Mouse (Mus musculus): ENCODE results near the gene Dnase1l3.

Dnase1l3 gene

DNA sequence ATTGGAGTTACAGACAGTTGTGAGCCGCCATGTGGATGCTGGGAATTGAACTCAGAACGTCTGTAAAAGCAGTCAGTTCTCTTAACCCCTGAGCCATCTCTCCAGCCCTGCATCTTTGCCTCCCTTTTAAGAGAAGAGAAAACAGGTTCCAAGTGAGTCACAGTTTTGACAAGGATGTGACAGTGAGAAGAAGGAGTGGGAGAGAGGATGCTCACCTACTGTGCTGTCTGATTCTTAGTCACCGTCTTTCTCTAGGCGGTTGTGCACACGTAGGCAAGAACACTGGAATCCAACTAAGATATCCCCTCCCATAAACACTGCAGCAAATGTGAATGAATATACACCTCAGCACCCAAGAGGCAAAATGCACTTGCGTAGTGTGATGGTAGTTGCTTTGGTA is 19.2 kb downstream of the Dnase1l3 start:
- no peak for DNase-seq (ENCODE audit: low spot score)

DNA sequence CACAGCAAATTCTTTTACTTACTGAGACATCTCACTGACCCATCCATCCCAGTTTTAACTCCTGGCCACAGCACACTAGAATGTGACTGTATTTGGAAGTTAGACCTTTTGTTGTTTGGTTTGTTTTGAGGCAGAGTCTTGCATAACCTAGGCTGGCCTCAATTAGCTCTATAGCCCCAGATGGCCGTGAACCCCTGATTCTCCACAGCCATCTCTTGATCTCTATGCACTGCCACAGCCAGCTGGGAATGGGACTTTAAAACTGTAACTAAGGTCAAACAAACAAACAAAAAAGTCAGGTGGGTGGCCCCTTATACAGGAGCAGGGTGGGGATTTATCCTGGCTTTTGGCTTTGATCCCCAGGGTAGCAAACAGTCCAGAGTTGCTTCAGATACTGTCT is 19.7 kb downstream of the Dnase1l3 start:
- DNase-seq (ENCODE audit: low spot score), result no peak

DNA sequence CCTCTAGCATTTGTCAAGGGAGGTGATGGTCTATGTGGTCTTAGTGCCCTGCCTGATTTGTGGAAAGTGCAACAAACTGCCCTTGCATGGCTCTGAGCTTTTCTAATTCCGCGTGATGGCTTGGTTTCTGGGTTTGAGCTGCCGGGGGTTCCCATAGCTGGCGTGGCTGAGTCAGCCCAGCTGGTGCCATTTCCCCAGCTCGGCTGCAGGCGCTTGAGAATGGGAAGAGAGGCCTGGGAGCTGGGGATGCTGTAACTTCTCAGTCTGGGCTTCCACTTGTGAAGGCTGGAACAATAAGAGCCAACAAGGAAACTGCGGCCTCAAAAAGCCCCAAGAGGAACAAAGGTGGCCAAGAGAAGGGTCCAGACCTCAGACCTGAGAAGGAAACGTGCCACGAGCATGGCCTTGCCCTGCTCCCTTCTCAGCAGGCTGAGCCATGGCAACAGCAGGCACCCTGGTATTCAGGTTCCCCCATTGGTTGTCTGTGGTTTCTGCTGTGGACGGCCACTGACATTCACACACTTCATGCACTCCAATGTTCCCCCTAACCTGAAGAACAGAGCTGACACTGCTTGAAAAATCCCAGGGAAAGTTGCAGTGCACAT is 22.4 kb downstream of the Dnase1l3 start:
- no peak for DNase-seq (ENCODE audit: low spot score)

DNA sequence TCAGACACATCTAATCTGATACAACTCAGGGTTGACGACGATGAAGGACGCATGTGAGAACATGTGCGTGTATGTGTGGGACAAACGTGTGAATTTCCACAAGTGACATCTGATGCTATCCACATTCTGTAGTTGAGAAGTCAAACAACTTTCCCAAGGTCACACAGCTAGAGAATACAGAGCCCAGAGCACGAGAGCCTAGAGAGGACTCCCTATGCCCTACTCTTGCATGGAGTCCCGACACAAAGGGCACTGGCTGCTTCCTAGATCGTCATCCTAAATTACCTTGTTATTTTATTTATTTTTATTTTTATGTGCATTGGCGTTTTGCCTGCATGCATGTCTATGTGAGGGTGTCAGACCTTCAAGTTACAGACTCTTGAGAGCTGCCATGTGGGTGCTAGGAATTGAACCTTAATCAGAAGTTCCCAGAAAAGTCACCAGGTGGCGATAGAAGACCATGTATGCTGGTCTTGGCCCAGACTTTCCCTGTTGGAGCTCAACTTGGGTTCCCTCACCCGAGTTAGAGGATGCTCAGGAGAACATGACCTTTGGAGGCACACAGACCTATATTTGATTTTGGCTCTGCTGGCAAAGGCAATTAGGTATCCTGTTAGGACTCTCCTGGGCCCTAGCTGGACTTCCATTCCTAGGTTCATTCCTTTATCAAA is 30.0 kb downstream of the Dnase1l3 start:
- DNase-seq (ENCODE audit: low spot score), result peak; percentile 80

DNA sequence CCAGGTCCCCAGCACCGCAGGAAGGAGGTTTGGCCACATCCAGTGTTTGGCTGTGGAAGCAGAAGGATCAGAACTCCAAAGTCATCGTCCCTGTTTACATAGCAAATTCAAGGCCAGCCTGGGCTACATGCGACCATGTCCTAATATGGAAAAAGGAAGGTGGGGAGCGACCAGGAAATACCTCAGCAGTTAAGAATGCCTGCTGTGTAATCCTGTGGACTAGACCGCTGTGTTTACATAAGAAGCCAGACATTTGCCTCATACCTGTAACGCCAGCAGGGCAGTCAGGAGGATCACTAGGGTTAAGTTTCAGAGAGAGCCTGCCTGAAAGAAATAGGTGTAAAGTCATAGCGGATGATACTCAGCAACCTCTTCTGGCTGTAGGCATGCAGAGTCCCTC is 31.2 kb downstream of the Dnase1l3 start:
- no peak for DNase-seq (ENCODE audit: low spot score)

DNA sequence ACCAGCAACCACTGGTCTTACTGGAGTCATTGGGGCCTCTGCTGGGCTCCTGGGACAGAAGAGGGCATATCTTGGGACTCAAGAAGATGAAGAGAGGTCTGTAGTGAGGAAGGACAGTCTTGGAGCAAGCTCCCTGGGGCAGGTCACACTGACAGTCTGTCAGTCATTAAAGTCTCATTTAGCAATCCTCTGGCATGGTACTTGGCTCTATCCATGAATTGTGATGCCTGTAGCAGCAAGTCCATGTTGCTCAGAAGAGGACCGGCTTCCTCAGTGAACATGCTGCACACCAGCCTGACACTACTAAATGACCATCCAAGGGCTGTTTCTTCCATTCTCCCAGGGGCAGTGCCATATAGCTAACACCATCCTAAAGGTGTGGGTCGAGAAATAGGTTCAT is 31.7 kb downstream of the Dnase1l3 start:
- DNase-seq (ENCODE audit: low spot score), result no peak

DNA sequence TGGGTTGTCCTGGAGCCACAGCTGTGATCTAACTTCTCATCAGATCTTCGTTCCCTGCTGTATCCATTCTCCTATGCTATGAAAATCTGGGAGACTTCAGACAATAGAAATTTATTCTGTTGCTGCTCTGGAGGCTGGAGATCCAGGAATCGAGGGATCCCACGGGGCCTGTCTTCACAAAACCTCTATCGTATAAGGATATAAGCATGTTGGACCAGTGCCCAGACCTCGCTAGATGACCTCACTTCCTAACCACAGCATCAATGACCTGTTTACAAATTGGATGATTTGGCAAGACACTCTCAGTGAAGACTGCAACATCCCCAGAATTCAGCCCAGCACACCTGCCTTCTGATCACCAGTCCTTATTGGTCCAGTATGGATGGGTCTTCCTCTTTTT is 32.7 kb downstream of the Dnase1l3 start:
- DNase-seq (ENCODE audit: low spot score), result peak; percentile 84

DNA sequence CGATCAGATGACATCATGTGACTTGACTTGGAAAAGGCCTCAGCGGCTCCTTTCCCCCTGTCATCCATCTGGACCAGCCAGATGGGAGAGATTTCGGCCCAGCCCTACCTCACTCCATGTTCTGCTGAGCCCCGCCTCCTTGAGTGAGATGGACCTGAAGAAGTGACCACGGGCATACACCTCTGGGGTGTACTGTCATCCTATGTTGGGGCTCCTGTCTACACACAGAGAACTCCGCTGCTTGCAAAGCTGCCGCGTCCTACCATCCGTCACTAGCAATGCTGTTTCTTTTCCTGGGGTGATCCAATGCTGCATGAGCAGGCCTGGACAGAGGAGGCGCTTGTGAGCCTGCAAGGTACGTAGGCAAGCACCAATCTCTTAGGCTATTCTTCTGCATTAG is 33.8 kb downstream of the Dnase1l3 start:
- DNase-seq (ENCODE audit: low spot score), result peak; percentile 64

DNA sequence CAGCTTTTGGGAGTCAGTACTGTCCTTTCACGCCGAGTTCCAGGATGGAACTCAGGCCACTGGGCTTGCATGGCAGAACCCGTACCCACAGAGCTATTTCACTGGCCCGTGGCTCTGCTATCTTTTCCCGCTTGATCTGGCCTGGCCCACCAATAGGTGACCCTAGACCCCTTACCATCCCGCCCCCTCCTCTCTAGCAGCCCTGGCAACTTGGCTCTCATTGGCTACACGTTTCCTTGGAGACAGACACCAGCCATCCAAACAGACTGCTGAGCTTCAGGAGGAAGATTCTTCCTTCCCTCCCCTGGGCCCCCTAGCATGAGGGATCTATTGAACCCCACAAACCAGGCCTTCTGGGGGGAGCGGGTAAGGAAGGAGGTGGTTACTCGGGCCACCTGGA is 37.3 kb downstream of the Dnase1l3 start, which contains the start of gene Gm45521:
TSS of gene Gm45521 (plus strand) at position 240 of the 400 bp plus-strand sequence.
- no peak for DNase-seq (ENCODE audit: low spot score)

DNA sequence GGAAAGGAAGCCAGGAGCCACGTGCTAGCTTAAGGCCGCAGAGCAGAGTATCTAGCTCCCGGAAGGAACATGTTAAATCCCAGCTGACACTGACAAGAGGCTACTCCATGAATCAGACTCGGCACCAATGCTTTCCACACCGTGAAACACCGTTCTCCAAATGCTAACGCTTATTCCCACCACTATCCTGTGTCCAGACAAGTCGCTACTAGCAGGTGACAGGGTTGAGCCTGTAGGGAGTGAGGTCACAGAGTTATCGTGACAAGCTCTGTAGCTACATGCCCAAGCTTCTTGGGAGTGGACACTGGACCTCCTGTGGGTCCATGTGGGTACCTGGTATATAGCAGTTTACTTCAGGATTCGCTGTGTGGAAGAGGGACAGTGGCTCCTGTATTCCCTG is 37.9 kb downstream of the Dnase1l3 start:
- no peak for DNase-seq (ENCODE audit: low spot score)

DNA sequence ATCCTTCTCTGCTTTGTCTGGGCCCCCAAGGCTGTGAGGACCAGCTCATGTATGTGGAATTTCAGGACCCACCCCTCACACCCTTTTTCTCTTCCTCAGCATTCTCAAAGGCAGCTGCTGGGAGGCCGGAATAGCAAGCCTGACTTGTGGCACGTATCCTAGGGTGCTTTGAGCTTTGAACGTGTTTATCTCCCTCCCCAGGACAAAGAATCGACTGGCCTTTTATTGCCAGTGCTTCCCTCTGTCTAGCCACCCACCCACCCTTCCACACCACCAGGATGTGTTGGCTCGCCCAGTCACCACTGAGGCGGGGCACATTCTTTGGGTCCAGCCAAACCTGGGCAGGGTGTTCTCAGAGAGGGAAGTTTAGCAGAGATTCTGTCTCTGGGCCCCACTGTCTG is 40.3 kb downstream of the Dnase1l3 start:
- DNase-seq (ENCODE audit: low spot score), result no peak

DNA sequence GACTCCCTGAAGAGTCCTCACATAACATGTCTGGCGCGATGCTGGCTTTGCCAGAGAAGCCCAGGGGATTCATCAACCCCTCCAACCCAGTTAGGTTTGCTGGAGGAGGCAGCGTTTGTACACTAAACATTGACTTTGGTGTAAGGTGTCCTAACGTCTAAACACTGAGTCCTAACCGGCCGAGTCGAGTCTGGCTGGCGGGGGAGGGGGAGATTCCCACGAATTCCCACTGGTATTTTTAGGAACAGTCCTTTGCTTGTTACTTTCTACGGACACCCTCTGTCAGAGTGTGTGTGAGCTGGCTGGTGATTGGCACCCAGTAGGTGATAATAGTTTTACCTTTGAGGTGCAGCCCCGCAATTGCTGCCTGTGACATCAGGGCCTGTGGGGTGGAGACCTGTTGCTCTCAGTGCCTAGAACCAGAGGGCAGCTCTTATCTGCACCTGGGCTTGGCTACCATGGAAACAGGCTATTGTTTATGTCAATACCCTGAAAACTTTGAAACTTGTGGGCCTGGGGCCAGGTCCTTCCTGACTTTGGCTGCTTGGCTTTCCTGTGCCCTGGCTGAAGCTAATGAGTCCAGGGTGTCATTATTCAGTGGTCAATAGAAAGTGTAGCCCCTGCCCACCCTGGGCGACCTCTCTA is 41.6 kb downstream of the Dnase1l3 start:
- peak; percentile 28 for DNase-seq (ENCODE audit: low spot score)

DNA sequence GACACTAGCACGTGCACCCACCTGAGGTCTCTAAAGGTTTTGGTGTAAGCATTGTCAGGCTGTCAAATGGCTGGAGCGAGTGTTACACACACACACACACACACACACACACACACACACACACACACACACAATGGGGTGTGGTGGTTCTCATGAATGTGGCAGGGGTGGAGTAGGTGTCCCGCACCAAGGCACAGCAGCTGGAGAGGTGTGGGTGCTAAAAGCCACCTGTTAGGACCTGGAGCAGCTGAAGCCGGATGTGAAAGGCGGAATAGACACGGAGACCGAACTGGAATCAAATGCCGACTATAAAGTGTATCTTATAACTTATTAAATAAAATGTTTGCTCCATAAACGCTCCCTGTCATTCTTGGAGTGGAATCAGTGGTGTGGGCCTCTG is 43.1 kb downstream of the Dnase1l3 start:
- no peak for DNase-seq (ENCODE audit: low spot score)

DNA sequence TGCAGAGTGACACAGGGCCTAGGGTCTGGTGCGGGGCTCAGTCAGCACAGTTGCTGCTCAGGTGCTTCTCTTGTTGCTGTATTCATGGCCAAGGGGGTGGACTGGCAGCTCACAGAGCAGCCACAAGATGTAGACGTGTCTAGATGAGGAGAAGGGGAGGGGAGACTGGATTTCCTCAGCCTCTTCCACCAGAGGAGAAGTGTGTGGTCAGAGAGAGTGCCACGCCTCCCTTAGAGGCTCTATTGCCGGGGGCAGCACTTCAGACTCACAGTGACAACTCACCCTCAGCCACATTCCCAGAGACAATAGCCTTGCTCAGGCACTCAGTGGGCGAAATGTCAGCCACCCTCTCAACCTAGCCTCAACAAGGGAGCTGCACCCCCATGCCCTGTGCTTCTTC is 49.1 kb downstream of the Dnase1l3 start:
- no peak for DNase-seq (ENCODE audit: low spot score)

DNA sequence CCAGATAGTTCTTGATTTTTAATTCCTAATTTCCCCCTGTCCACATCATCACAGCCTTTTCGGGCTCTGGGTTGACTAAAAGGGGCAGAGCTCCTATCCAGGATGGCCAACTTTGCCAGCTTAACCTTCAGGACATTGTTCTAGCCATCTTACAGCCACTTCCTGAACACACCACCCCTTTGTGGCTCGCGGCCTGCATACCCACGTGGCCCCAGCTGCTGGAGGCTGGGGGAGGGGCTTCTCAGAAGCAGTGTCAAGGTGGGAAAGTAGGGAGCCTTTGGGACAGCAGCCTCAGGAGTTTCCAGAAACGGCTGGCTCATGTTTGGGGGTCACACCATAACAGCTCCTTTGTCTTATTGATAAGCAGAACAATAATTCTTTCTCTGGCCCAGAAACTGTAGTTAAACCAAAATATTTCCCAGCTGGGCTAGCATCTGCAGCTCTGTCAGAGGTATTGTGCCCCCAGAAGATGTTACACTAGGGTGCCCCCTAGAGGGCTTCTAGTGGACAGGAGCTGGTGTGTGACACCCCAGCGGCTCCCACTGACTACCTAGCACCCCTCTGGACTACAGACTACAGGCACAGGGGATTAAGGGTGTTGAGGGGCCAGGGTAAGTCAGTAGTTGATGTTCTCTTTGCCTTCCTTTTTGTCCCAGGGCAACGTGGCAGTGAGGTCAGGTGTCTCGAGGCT is 49.9 kb downstream of the Dnase1l3 start:
- no peak for DNase-seq (ENCODE audit: low spot score)

DNA sequence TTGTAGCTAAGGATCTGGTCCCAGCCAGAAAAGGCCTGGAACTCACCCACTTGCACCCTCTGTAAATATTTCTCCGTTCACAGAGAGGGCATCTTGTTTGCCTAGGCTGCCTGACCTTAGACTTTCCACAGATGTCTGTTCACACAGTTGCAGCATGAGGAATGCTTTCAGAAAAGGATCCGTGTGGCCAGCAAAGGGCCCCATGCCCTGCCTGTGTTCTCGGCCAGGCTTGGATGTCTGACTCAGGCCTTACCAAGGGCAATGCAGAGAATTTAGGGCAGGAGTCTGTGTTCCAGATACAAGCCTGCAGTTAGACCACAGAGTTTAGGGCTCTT is 50.6 kb downstream of the Dnase1l3 start:
- DNase-seq (ENCODE audit: low spot score), result no peak

DNA sequence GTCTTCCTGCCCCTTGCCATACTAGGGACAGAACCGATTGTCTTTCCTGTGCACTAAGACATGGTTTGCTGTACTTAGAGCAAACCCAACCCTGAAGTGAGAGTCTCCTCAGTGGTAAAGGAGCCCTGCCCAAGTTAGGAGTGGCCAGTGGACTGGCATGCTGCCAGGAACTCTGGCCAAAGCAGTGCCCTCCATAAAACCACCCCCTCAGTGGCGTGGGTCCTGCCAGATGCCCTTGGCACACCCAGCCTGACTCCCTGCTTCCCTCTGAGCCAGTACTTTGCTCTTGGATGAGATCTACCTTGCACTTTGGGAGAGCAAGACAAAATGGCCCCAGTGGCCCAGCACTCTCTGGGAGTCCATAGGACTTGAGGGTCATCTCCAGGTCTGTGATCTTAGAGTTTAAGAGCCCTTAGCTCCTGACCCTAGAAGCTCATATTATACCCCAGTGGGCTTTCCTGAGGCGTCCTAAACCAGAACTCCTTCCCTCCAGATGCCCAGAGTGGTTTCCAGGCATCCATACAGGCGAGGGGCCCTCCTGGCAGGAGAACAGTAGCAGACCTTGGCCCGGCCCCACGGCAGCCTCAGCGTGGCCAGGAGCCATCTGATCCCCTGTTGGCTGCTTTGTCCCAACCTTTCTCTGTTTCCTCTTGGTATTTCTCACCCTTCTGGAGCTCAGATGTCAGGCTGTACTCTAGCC is 51.1 kb downstream of the Dnase1l3 start:
- peak; percentile 71 for DNase-seq (ENCODE audit: low spot score)

DNA sequence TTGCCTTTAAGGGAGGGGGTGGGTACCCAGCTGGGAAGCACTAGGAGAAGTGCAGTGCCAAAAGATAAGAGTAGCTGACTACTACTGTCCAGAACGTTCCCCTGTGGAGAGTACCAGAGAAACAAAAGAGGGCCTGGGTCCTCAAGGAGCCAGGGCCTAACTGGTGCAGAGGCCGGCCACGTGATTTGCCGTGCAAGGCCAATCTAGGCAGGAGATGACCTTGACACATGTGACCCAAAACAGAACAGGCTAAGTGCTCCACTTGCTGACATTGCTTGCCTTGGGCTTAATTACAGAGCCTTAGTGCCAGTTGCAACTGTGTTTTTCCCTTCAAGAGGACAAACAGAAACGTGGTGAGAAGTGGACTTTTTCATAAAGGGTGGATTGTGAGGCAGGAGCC is 53.0 kb downstream of the Dnase1l3 start:
- DNase-seq (ENCODE audit: low spot score), result no peak

DNA sequence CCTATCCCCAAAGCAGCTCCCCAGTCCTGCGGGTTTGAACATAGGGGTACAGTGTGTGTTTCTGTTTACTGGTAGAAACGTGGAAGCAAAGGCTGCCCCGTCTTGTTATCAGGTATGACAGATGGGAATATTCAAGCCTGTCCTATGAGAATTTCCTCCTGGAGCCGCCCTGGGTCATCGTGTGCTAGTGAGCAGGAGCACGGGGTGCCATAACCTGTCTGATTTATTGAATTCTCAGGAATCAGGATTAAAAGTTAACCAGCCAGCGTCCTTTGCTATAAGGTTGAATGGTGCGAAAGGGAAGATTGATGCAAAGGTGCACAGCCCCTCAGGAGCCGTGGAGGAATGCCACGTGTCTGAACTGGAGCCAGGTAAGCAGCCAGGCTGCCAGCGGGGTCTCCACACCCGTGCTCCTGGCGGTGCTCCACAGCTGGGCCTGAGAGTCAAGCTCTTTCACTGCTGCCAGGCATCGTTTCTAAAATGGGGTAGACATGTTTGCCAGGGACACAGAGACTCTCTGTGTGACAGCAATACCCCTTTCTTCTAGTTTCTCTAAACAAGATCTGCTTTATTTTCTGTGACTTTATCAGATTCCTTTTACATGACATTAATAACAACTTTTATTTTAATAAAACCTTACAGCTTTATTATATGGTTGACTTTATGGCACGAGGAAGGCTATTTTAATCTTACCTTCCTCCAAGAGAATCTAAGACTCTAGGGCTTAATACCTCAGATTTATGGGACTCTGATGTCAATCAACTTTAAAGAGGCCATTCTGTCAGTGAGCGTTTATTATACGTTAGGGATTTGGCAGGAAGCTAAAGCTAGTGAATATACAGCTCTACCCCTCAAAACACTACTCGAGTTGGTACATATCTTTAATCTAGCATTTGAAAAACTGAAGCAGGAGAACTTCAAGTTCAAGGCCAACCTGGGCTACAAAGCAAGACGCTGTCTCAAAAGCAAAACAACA is 55.3 kb downstream of the Dnase1l3 start:
- DNase-seq (ENCODE audit: low spot score), result no peak

DNA sequence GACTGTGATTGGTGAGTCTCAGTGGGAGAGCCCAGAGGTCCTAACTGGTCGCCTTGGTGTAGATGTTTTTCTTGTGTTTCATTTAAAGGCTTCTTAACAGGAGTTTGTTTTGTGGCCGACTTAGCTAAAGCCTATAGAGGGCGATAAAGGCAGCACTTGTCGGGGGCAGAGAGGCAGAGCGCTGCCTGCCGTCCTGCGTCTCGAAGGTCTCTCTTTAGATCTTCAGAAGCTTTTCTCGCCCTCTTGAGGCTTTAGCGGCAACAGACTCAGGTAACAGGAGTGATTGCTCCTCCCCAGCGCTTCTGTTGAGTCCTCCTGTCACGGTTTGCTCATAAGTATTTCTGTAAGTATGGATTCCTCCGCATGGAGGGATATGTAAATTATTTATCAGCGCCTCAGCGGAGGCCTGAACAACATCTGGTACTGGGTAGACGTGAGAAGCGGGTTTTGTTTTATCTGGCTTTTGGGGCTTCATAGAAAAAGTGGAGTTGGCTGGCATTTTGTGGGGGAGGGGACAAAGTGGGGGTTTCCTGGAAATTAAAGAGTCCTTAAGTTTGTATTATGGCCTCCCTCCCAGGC is 57.2 kb downstream of the Dnase1l3 start:
- DNase-seq (ENCODE audit: low spot score), result no peak

DNA sequence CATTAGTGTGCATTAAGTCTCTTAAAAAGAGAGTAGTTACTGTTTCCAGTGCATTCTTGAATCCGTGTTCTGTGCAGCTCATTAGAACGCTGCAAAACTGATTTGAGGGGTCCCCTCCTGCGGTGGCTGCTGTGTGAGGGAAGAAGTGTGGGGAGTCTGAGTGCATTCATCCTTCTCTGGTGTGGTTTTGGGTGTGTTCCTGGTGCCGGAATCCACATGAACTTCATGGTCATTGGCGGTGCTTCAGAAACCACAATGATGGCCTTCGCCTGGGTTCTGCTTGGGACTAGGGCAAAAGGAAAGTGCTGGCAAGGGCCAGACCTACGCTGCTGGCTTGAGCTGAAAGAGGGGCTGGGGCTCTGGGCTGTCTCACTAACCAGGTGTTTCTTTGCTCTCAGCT is 60.2 kb downstream of the Dnase1l3 start:
- no peak for DNase-seq (ENCODE audit: low spot score)

Data from MN1 (cell line).